Mouse (Mus musculus): ENCODE data around the gene Nfia. TPM values are rescaled to one million over a fixed set of nuclear protein-coding genes. Genes with fewer than 3 reads are reported as not detected.

Gene Nfia
- total RNA-seq, 1 experiment from 2014 or later, result 11.4 TPM

GRCm38 (mm10) chr4:97779003-97779930 lies 6.7 kb downstream of the Nfia start:
- no peak for ATAC-seq (ENCODE audit: extremely low read depth, insufficient number of reproducible peaks, low FRiP score, poor library complexity, severe bottlenecking)

- no peak for ATAC-seq (ENCODE audit: extremely low read depth, insufficient number of reproducible peaks, low FRiP score, poor library complexity, severe bottlenecking)
Observed at GRCm38 (mm10) chr4:97780024-97780423, 7.5 kb downstream of the Nfia start.

GRCm38 (mm10) chr4:97780666-97781435 lies 8.3 kb downstream of the Nfia start:
- no peak for ATAC-seq (ENCODE audit: extremely low read depth, insufficient number of reproducible peaks, low FRiP score, poor library complexity, severe bottlenecking)

- ATAC-seq (ENCODE audit: extremely low read depth, insufficient number of reproducible peaks, low FRiP score, poor library complexity, severe bottlenecking), result no peak
Observed at GRCm38 (mm10) chr4:97782069-97782468, 9.5 kb downstream of the Nfia start.

GRCm38 (mm10) chr4:97782497-97782896 lies 10.0 kb downstream of the Nfia start:
- no peak for ATAC-seq (ENCODE audit: extremely low read depth, insufficient number of reproducible peaks, low FRiP score, poor library complexity, severe bottlenecking)

GRCm38 (mm10) chr4:97783073-97783879 lies 10.7 kb downstream of the Nfia start:
- ATAC-seq (ENCODE audit: extremely low read depth, insufficient number of reproducible peaks, low FRiP score, poor library complexity, severe bottlenecking), result no peak

GRCm38 (mm10) chr4:97784236-97784635 lies 11.7 kb downstream of the Nfia start:
- ATAC-seq (ENCODE audit: extremely low read depth, insufficient number of reproducible peaks, low FRiP score, poor library complexity, severe bottlenecking), result no peak

GRCm38 (mm10) chr4:97785547-97786271 lies 13.2 kb downstream of the Nfia start:
- ATAC-seq (ENCODE audit: extremely low read depth, insufficient number of reproducible peaks, low FRiP score, poor library complexity, severe bottlenecking), result no peak

- no peak for ATAC-seq (ENCODE audit: extremely low read depth, insufficient number of reproducible peaks, low FRiP score, poor library complexity, severe bottlenecking)
Observed at GRCm38 (mm10) chr4:97786571-97786970, 14.0 kb downstream of the Nfia start.

- ATAC-seq (ENCODE audit: extremely low read depth, insufficient number of reproducible peaks, low FRiP score, poor library complexity, severe bottlenecking), result no peak
Observed at GRCm38 (mm10) chr4:97787515-97787914, 15.0 kb downstream of the Nfia start.

GRCm38 (mm10) chr4:97788537-97788936 lies 16.0 kb downstream of the Nfia start:
- ATAC-seq (ENCODE audit: extremely low read depth, insufficient number of reproducible peaks, low FRiP score, poor library complexity, severe bottlenecking), result no peak

- no peak for ATAC-seq (ENCODE audit: extremely low read depth, insufficient number of reproducible peaks, low FRiP score, poor library complexity, severe bottlenecking)
Observed at GRCm38 (mm10) chr4:97793931-97794330, 21.4 kb downstream of the Nfia start.

GRCm38 (mm10) chr4:97794865-97795264 lies 22.3 kb downstream of the Nfia start:
- ATAC-seq (ENCODE audit: extremely low read depth, insufficient number of reproducible peaks, low FRiP score, poor library complexity, severe bottlenecking), result no peak

- ATAC-seq (ENCODE audit: extremely low read depth, insufficient number of reproducible peaks, low FRiP score, poor library complexity, severe bottlenecking), result no peak
Observed at GRCm38 (mm10) chr4:97795957-97796356, 23.4 kb downstream of the Nfia start.

GRCm38 (mm10) chr4:97796505-97796904 lies 24.0 kb downstream of the Nfia start:
- no peak for ATAC-seq (ENCODE audit: extremely low read depth, insufficient number of reproducible peaks, low FRiP score, poor library complexity, severe bottlenecking)

GRCm38 (mm10) chr4:97803791-97804190 lies 31.3 kb downstream of the Nfia start:
- ATAC-seq (ENCODE audit: extremely low read depth, insufficient number of reproducible peaks, low FRiP score, poor library complexity, severe bottlenecking), result no peak

- ATAC-seq (ENCODE audit: extremely low read depth, insufficient number of reproducible peaks, low FRiP score, poor library complexity, severe bottlenecking), result no peak
Observed at GRCm38 (mm10) chr4:97804638-97805037, 32.1 kb downstream of the Nfia start.

- ATAC-seq (ENCODE audit: extremely low read depth, insufficient number of reproducible peaks, low FRiP score, poor library complexity, severe bottlenecking), result no peak
Observed at GRCm38 (mm10) chr4:97805255-97805654, 32.7 kb downstream of the Nfia start.

Data from neutrophil, adult 5-6 weeks (primary cell).